In genomic region chr9:102314795-102315194, GRCm38 (mm10) we compare ENCODE assay signal across 15 mouse cellular contexts. TPM values are rescaled to one million over a fixed set of nuclear protein-coding genes. Genes with fewer than 3 reads are reported as not detected.
DNase-seq lines count a peak whose midpoint lies in the region; ATAC-seq and TF ChIP-seq lines count a peak whose summit lies in the region.
"Had no signal": no experiment of that assay in that cellular context is flagged by ENCODE, and none has a peak within 500 bp of the region (broad histone marks: within the 10 kb centered on the region; RNA-seq: fewer than 3 reads in every experiment).

No protein-coding gene starts in this region.

- no peaks in the 10 kb centered on the region for H3K27me3 ChIP-seq in cerebellum, adult 2 months (ENCODE audit: control insufficient read depth, insufficient read depth, low read length)
- H3K27me3 ChIP-seq in hindbrain, embryonic 15.5 days = no peaks in the 10 kb centered on the region
- no peaks in the 10 kb centered on the region for H3K27me3 ChIP-seq in hindbrain, embryonic 14.5 days (ENCODE audit: control insufficient read depth, insufficient read depth, low read length)
- H3K27me3 ChIP-seq: embryonic facial prominence, embryonic 13.5 days; embryonic facial prominence, embryonic 15.5 days; forebrain, embryonic 12.5 days had no signal

- TF ChIP-seq CTCF in cerebellum, adult 2 months (IDR thresholded peaks at IDR 0.05; ENCODE audit: borderline replicate concordance, insufficient read depth, low read depth, low read length) = no peak

- peaks cover 15% of the 10 kb centered on the region for H3K4me1 ChIP-seq in cerebellum, adult 2 months (ENCODE audit: control insufficient read depth, insufficient read depth, low read length)
- H3K4me1 ChIP-seq in hindbrain, embryonic 15.5 days (replicated peaks) = peaks cover 25% of the 10 kb centered on the region
- H3K4me1 ChIP-seq in hindbrain, embryonic 14.5 days (replicated peaks; ENCODE audit: control insufficient read depth, insufficient read depth, low read length) = 0 out of 2 replicates have a peak, but pooled peaks cover 8% of the 10 kb centered on the region
- H3K4me1 ChIP-seq: embryonic facial prominence, embryonic 13.5 days; embryonic facial prominence, embryonic 15.5 days had no signal

- TF ChIP-seq POLR2A in cerebellum, adult 2 months (IDR thresholded peaks at IDR 0.05; ENCODE audit: borderline replicate concordance, insufficient read depth, low read length) = no peak

- H3K9me3 ChIP-seq in hindbrain, embryonic 15.5 days = no peaks in the 10 kb centered on the region; the same call in 1 of the 2 replicates
- H3K9me3 ChIP-seq in hindbrain, embryonic 14.5 days (ENCODE audit: control insufficient read depth, low read length) = 0 out of 2 replicates have a peak, but pooled peaks cover 3% of the 10 kb centered on the region
- H3K9me3 ChIP-seq: embryonic facial prominence, embryonic 13.5 days; embryonic facial prominence, embryonic 15.5 days had no signal

- H3K9ac ChIP-seq in hindbrain, embryonic 15.5 days = no peak overlapping the region
- H3K9ac ChIP-seq in hindbrain, embryonic 14.5 days = no peak overlapping the region
- H3K9ac ChIP-seq: embryonic facial prominence, embryonic 13.5 days; embryonic facial prominence, embryonic 15.5 days; forebrain, embryonic 12.5 days had no signal

- 0 out of 2 replicates have a peak, but pooled peaks have one; percentile 25 for ATAC-seq in hindbrain, embryonic 15.5 days (ENCODE audit: low FRiP score, low read depth)
- ATAC-seq in hindbrain, embryonic 14.5 days (ENCODE audit: low FRiP score) = no peak
- ATAC-seq: forebrain, embryonic 14.5 days; forebrain, embryonic 16.5 days had no signal

- WGBS in cerebellum, adult 2 months = 10% methylated on average over 1 of the region's 1 CpGs
- WGBS in hindbrain, embryonic 15.5 days = 84% methylated on average over 1 of the region's 1 CpGs
- WGBS in hindbrain, embryonic 14.5 days = 100% methylated on average over 1 of the region's 1 CpGs

- 0 out of 2 replicates have a peak overlapping the region, but pooled peaks have one; percentile 31 for H3K27ac ChIP-seq in cerebellum, adult 2 months (ENCODE audit: insufficient read depth, low read length)
- no peak overlapping the region for H3K27ac ChIP-seq in hindbrain, embryonic 15.5 days (replicated peaks)
- H3K27ac ChIP-seq in hindbrain, embryonic 14.5 days = no peak overlapping the region
- H3K27ac ChIP-seq: embryonic facial prominence, embryonic 13.5 days; embryonic facial prominence, embryonic 15.5 days; forebrain, embryonic 10.5 days; forebrain, embryonic 12.5 days had no signal

- H3K4me3 ChIP-seq in cerebellum, adult 2 months (replicated peaks; ENCODE audit: insufficient read depth, low read depth, low read length) = no peak overlapping the region
- H3K4me3 ChIP-seq in hindbrain, embryonic 15.5 days = no peak overlapping the region
- H3K4me3 ChIP-seq in hindbrain, embryonic 14.5 days (replicated peaks; ENCODE audit: low read length) = no peak overlapping the region
- H3K4me3 ChIP-seq: embryonic facial prominence, embryonic 13.5 days; embryonic facial prominence, embryonic 15.5 days; erythroblast, embryonic 14.5 days; forebrain, embryonic 10.5 days; forebrain, embryonic 12.5 days had no signal

- no peaks in the 10 kb centered on the region for H3K36me3 ChIP-seq in hindbrain, embryonic 15.5 days
- no peaks in the 10 kb centered on the region for H3K36me3 ChIP-seq in hindbrain, embryonic 14.5 days (replicated peaks; ENCODE audit: control insufficient read depth, insufficient read depth)
- H3K36me3 ChIP-seq: embryonic facial prominence, embryonic 13.5 days; embryonic facial prominence, embryonic 15.5 days; forebrain, embryonic 10.5 days; forebrain, embryonic 12.5 days had no signal

- no peak overlapping the region for H3K4me2 ChIP-seq in hindbrain, embryonic 15.5 days
- H3K4me2 ChIP-seq in hindbrain, embryonic 14.5 days (replicated peaks) = no peak overlapping the region
- H3K4me2 ChIP-seq: embryonic facial prominence, embryonic 13.5 days; embryonic facial prominence, embryonic 15.5 days; forebrain, embryonic 12.5 days had no signal

- DNase-seq in cerebellum, adult 2 months = peak in 1 of 2 experiments; percentile 55
- DNase-seq in cerebellum, adult 9-11 months = no peak
- no peak for DNase-seq in hindbrain, embryonic 14.5 days (ENCODE audit: low spot score)
- DNase-seq: adrenal gland, adult 2 months; adrenal gland, postnatal 10 days; adrenal gland, postnatal 25 days; embryo, embryonic 11 days had no signal

RNA-seq across cellular contexts. Expression of gene Ephb1, which starts 39.7 kb away (rescaled TPM):
- polyA plus RNA-seq in cerebellum, adult 2 months (2012; rRNA removed) = 37.5 and 48.1 TPM in 2 replicates
- polyA plus RNA-seq in hindbrain, embryonic 15.5 days (2015; fragmentation: Nextera tagmentation; extraction: Ambion mirVana) = 51.4 and 53.1 TPM in 2 replicates
- 52.2 TPM in 2 replicates for polyA plus RNA-seq in hindbrain, embryonic 14.5 days (2014; fragmentation: Nextera tagmentation; extraction: Ambion mirVana)
- polyA plus RNA-seq: erythroblast, embryonic 14.5 days had no signal
